Mouse (Mus musculus) cortical plate, adult 2 months (tissue): Measurements from ENCODE around the gene Ptms.

Experiments used
- CTCF ChIP-seq: fragments of 200-500 bp; IDR thresholded peaks from 2 replicates; pipeline ENCODE4 v1.5.1; 2011; ENCODE audit warnings: mild to moderate bottlenecking, control low read depth, low read length; ENCODE audit not compliant: insufficient read depth; ENCODE audit errors: extremely low read depth
- POLR2A ChIP-seq: fragments of 200-500 bp; IDR thresholded peaks from 2 replicates; pipeline ENCODE4 v1.6.1; 2011; ENCODE audit warnings: mild to moderate bottlenecking, low read length, control low read depth; ENCODE audit not compliant: insufficient read depth; ENCODE audit errors: extremely low read depth

GRCm38 (mm10) chr6:124964638-124965037 lies 44.7 kb upstream of the Ptms start:
- TF ChIP-seq CTCF (no peak), POLR2A (no peak)
